Mouse (Mus musculus): ENCODE data around the gene Pigp.

- TF ChIP-seq POLR2A (IDR thresholded peaks at IDR 0.05; ENCODE audit: low read depth, low read length) (no peak), CTCF (conservative IDR thresholded peaks at IDR 0.05; ENCODE audit: insufficient read depth, insufficient read length, low read depth, low read length) (no peak)
Observed at GRCm38 (mm10) chr16:94311416-94311815, 60.2 kb downstream of the Pigp start.
